Mouse (Mus musculus): ENCODE data around the gene Fam114a1.

DNA sequence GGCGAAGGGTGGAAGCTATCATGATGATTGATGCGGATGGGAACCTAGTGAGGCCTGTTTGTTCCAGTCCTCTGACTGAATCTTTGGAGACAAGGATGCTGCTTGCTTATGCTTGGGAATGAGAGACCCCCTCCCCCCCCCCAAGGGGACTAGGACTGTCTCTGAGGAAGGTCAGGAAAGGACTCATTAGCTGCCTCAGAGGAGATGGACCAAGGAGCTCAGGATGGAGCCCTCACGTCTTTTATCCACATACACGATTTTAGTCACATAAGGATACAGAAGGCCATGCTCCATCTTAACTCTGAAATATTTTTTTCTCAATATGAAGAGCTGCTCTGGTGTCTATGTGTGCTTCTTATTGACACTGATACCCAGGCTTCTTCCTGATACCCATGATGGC lies 92.4 kb downstream of the Fam114a1 start:
- TF ChIP-seq POLR2A (IDR thresholded peaks at IDR 0.05; ENCODE audit: insufficient read depth, low read depth, low read length) (no peak), CTCF (IDR thresholded peaks at IDR 0.05; ENCODE audit: insufficient read depth, low read depth, low read length) (no peak)
